Mouse (Mus musculus) CH12.LX (cell line): ENCODE data around the gene Zfp874a.
"Not testable (repeated sequence)": the region's sequence is repeated elsewhere in the genome, so short reads cannot be mapped to it uniquely, and the experiment has no call there.

Experiments used
- BHLHE40 ChIP-seq: IDR thresholded peaks from 2 replicates; pipeline ENCODE4 v1.6.1; 2011; ENCODE audit warnings: mild to moderate bottlenecking, low read depth, low read length, improper control_type of control experiment
- CTCF ChIP-seq, 2 experiments: IDR thresholded peaks in 1 of 2; conservative IDR thresholded peaks in 1 of 2; 2 replicates each; pipeline ENCODE4 v1.5.1; 2011 to 2012; ENCODE audit warnings: low read depth in 2 of 2, low read length in 2 of 2, improper control_type of control experiment in 1 of 2, inconsistent platforms in 1 of 2, mild to moderate bottlenecking in 1 of 2, moderate library complexity in 1 of 2
- EP300 ChIP-seq: IDR thresholded peaks from 2 replicates; pipeline ENCODE4 v1.6.1; 2011; ENCODE audit warnings: low read length, improper control_type of control experiment
- KAT2A ChIP-seq: IDR thresholded peaks from 2 replicates; pipeline ENCODE4 v1.6.1; 2012; ENCODE audit warnings: low read length, improper control_type of control experiment, inconsistent platforms; ENCODE audit not compliant: insufficient replicate concordance
- MAFK ChIP-seq: IDR thresholded peaks from 2 replicates; pipeline ENCODE4 v1.6.1; 2011; ENCODE audit warnings: low read length, improper control_type of control experiment; ENCODE audit not compliant: insufficient replicate concordance
- MAX ChIP-seq: IDR thresholded peaks from 2 replicates; pipeline ENCODE4 v1.6.1; 2011; ENCODE audit warnings: low read length, improper control_type of control experiment
- MEF2A ChIP-seq: IDR thresholded peaks from 2 replicates; pipeline ENCODE4 v1.6.1; 2014; ENCODE audit warnings: low read depth, mild to moderate bottlenecking, inconsistent platforms, low read length, improper control_type of control experiment, borderline replicate concordance
- NELFE ChIP-seq: IDR thresholded peaks from 2 replicates; pipeline ENCODE4 v1.6.1; 2011; ENCODE audit warnings: low read depth, low read length, improper control_type of control experiment
- POLR2A ChIP-seq: IDR thresholded peaks from 2 replicates; pipeline ENCODE4 v1.6.1; 2011; ENCODE audit warnings: low read depth, mild to moderate bottlenecking, improper control_type of control experiment, low read length
- RAD21 ChIP-seq: IDR thresholded peaks from 2 replicates; pipeline ENCODE4 v1.6.1; 2011; ENCODE audit warnings: low read depth, mild to moderate bottlenecking, low read length, improper control_type of control experiment, moderate library complexity
- USF1 ChIP-seq: IDR thresholded peaks from 2 replicates; pipeline ENCODE4 v1.6.1; 2014; ENCODE audit warnings: low read depth, mild to moderate bottlenecking, inconsistent platforms, low read length, improper control_type of control experiment
- USF2 ChIP-seq: conservative IDR thresholded peaks from 2 replicates; pipeline ENCODE4 v1.6.1; 2011; ENCODE audit warnings: low read depth, low read length, improper control_type of control experiment
- ZC3H11A ChIP-seq: IDR thresholded peaks from 2 replicates; pipeline ENCODE4 v1.6.1; 2012; ENCODE audit warnings: low read depth, mild to moderate bottlenecking, inconsistent platforms, low read length, improper control_type of control experiment
- ZNF384 ChIP-seq: IDR thresholded peaks from 2 replicates; pipeline ENCODE4 v1.6.1; 2012; ENCODE audit warnings: low read depth, low read length, improper control_type of control experiment, inconsistent platforms

GRCm38 (mm10) chr13:67425699-67426098 is 25.7 kb downstream of the Zfp874a start:
- not testable (repeated sequence) for TF ChIP-seq CTCF (conservative IDR thresholded peaks at IDR 0.05 in 1 of 2, IDR thresholded peaks at IDR 0.05 in 1 of 2; ENCODE audit: low read depth in 2 of 2, low read length in 2 of 2); NELFE; BHLHE40; ZNF384; KAT2A; EP300; POLR2A; ZC3H11A; RAD21; MAFK; USF2; USF1; MEF2A; MAX
